Mouse (Mus musculus): ENCODE results near the gene Adamtsl3. TPM values are rescaled to one million over a fixed set of nuclear protein-coding genes. Genes with fewer than 3 reads are reported as not detected.

The Adamtsl3 gene
- polyA plus RNA-seq, 1 experiment from 2014 or later = 0.22 TPM

DNA sequence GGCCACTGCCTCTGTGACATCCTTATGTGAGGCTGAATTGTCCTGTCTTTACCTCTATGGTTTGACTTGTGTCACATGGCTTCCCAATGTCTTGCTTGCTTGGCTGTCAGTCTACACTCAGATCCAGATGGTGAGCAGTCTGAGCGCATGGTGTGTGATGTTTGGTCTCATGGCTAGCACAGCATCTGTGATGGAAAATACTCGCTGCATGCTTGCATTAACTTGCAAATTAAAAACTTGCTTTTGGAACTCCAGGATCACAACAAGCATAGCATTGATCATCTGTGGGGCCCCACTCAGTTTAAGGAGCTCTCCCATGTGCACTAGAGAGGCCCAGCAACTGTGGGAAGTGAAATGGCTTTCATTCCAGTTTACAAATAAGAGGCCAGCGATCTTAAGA is 29.1 kb downstream of the Adamtsl3 start:
- no peak overlapping the region for H3K4me2 ChIP-seq (replicated peaks)
- ATAC-seq = no peak
- H3K9me3 ChIP-seq = no peaks in the 10 kb centered on the region
- no peaks in the 10 kb centered on the region for H3K27me3 ChIP-seq
- no peak overlapping the region for H3K4me3 ChIP-seq (replicated peaks)
- H3K36me3 ChIP-seq = no peaks in the 10 kb centered on the region
- no peaks in the 10 kb centered on the region for H3K4me1 ChIP-seq (replicated peaks)
- H3K9ac ChIP-seq (replicated peaks) = no peak overlapping the region
- no peak overlapping the region for H3K27ac ChIP-seq
- WGBS = 88% methylated on average over 3 of the region's 3 CpGs

GRCm38 (mm10) chr7:82366056-82366455 is 30.6 kb downstream of the Adamtsl3 start:
- Histone ChIP-seq H3K9me3 (no peaks in the 10 kb centered on the region), H3K27ac (no peak overlapping the region), H3K27me3 (no peaks in the 10 kb centered on the region), H3K4me2 (replicated peaks) (no peak overlapping the region), H3K4me1 (replicated peaks) (no peaks in the 10 kb centered on the region), H3K9ac (replicated peaks) (no peak overlapping the region), H3K4me3 (replicated peaks) (no peak overlapping the region), H3K36me3 (no peaks in the 10 kb centered on the region)
- no peak for ATAC-seq
- 87% methylated on average over 4 of the region's 4 CpGs for WGBS

DNA sequence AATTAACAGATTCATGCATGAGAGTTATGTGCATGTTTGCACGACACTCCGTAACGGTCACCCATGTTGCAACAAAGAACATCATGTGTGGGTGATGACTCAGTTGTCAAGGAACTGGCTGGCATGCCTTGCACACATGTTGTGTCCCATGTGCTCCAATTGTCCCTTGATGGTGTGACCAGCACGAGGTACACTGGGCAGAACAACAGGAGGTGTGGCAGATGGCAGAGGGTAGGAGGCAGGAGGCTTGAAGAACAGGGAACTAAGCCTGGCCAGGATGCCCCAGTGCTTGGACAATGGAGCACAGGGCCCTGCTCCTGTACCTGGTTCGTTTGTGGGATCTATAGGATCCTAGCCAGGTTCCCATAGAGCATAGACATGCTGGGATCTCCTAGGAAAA is 31.0 kb downstream of the Adamtsl3 start:
- H3K36me3 ChIP-seq = no peaks in the 10 kb centered on the region
- H3K4me2 ChIP-seq (replicated peaks) = no peak overlapping the region
- H3K9me3 ChIP-seq = no peaks in the 10 kb centered on the region
- H3K9ac ChIP-seq (replicated peaks) = no peak overlapping the region
- 82% methylated on average over 5 of the region's 5 CpGs for WGBS
- ATAC-seq = no peak
- H3K27ac ChIP-seq = no peak overlapping the region
- H3K4me3 ChIP-seq (replicated peaks) = no peak overlapping the region
- no peaks in the 10 kb centered on the region for H3K27me3 ChIP-seq
- H3K4me1 ChIP-seq (replicated peaks) = no peaks in the 10 kb centered on the region

DNA sequence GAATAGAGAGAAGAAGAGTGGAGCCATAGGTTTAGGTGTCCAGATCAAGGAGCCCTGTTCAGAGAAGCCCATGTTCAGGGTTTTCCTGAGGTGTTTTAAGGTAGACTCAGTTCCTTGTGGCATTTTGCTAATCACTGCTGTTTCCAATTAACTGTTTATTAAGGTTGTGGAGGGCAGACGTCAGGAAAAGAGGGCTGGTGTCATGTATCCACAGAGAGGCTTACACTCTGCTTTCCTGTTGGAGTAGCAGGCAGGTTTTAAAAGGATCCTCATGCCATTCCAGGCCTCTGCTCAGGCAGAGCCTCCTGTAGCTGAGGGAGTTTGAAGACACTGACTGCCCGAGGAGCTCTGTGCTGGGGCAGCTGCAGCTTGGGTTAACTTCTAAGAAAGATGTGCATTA is 32.6 kb downstream of the Adamtsl3 start:
- Histone ChIP-seq H3K27ac (no peak overlapping the region), H3K4me1 (replicated peaks) (no peaks in the 10 kb centered on the region), H3K4me2 (replicated peaks) (no peak overlapping the region), H3K9me3 (no peaks in the 10 kb centered on the region), H3K9ac (replicated peaks) (no peak overlapping the region), H3K27me3 (no peaks in the 10 kb centered on the region), H3K4me3 (replicated peaks) (no peak overlapping the region), H3K36me3 (no peaks in the 10 kb centered on the region)
- 66% methylated on average over 2 of the region's 2 CpGs for WGBS
- ATAC-seq = no peak

DNA sequence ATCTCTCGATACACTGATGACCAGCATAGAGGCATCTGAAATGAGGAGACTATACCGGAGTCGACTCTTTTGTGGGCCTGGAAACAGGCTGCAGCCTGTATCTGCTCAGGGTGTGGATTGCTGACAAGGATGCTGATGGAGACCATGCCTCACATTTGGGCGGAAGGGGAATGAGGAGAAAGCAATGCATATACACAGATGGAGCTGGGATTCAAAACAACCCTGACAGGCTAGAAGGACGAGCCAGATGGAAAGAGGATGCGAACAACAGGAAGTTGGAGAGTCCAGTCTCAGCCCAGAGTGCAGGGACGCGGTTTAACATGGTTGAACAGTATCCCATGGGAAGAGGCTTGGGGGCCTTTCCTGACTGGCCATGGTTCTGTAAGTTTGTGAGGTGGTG is 34.6 kb downstream of the Adamtsl3 start:
- Histone ChIP-seq H3K4me1 (replicated peaks) (no peaks in the 10 kb centered on the region), H3K4me3 (replicated peaks) (no peak overlapping the region), H3K9ac (replicated peaks) (no peak overlapping the region), H3K27me3 (no peaks in the 10 kb centered on the region), H3K27ac (no peak overlapping the region), H3K4me2 (replicated peaks) (no peak overlapping the region), H3K9me3 (no peaks in the 10 kb centered on the region), H3K36me3 (no peaks in the 10 kb centered on the region)
- 92% methylated on average over 8 of the region's 8 CpGs for WGBS
- ATAC-seq = no peak

- Histone ChIP-seq H3K4me2 (replicated peaks) (no peak overlapping the region), H3K4me1 (replicated peaks) (no peaks in the 10 kb centered on the region), H3K9me3 (no peaks in the 10 kb centered on the region), H3K27ac (no peak overlapping the region), H3K36me3 (no peaks in the 10 kb centered on the region), H3K4me3 (replicated peaks) (no peak overlapping the region), H3K9ac (replicated peaks) (no peak overlapping the region), H3K27me3 (no peaks in the 10 kb centered on the region)
- 84% methylated on average over 3 of the region's 3 CpGs for WGBS
- ATAC-seq = no peak
Observed at GRCm38 (mm10) chr7:82371411-82371810, 35.9 kb downstream of the Adamtsl3 start.

GRCm38 (mm10) chr7:82378311-82378710 is 42.8 kb downstream of the Adamtsl3 start:
- 84% methylated on average over 1 of the region's 1 CpGs for WGBS
- Histone ChIP-seq H3K4me2 (replicated peaks) (no peak overlapping the region), H3K9me3 (no peaks in the 10 kb centered on the region), H3K27ac (no peak overlapping the region), H3K36me3 (no peaks in the 10 kb centered on the region), H3K9ac (replicated peaks) (no peak overlapping the region), H3K4me3 (replicated peaks) (no peak overlapping the region), H3K27me3 (no peaks in the 10 kb centered on the region), H3K4me1 (replicated peaks) (no peaks in the 10 kb centered on the region)
- ATAC-seq = no peak

GRCm38 (mm10) chr7:82379765-82380164 is 44.3 kb downstream of the Adamtsl3 start:
- no peak for ATAC-seq
- 86% methylated on average over 7 of the region's 7 CpGs for WGBS

DNA sequence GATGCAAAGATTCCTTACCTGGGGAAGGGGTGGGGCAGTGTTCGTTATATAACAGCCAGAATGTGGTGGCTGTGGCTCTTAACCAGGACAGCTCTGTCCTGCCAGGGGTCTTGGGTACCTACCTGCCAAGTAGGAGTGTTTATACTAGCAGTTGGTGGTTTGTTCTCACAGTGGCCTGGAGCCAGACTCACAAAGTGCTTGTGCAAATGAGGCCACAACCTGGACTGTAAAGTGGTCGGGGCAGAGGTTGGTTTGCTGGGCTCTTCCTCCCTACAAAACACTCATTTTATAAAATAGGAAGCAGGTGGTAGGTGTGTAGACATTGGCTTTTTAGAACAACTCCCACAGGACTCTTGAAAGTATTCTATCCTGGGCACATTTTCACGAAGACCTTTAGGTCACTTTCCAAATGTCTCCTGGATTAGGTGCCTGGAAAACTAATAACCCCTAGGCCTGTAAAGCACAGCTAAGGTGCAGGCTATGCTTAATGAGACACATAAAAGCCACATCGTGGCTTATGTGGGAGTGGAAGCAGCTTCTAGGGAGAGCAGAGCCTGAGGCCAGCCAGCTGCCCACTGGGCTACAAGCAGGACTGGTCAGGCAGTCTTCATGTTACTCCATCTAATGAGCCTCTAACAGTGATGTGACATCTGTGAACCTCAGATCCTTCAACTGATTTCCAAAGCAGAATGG is 47.5 kb downstream of the Adamtsl3 start:
- ATAC-seq = no peak
- no peaks in the 10 kb centered on the region for H3K4me1 ChIP-seq (replicated peaks)
- WGBS = 81% methylated on average over 4 of the region's 4 CpGs
- no peaks in the 10 kb centered on the region for H3K27me3 ChIP-seq
- no peak overlapping the region for H3K9ac ChIP-seq (replicated peaks)
- H3K4me3 ChIP-seq (replicated peaks) = no peak overlapping the region
- no peak overlapping the region for H3K27ac ChIP-seq
- H3K4me2 ChIP-seq (replicated peaks) = no peak overlapping the region
- H3K9me3 ChIP-seq = no peaks in the 10 kb centered on the region
- no peaks in the 10 kb centered on the region for H3K36me3 ChIP-seq

More at GRCm38 (mm10) chr7:82379765-82380164, 44.3 kb downstream of the Adamtsl3 start:
- Histone ChIP-seq H3K36me3 (no peaks in the 10 kb centered on the region), H3K4me3 (replicated peaks) (no peak overlapping the region), H3K4me2 (replicated peaks) (no peak overlapping the region), H3K9me3 (no peaks in the 10 kb centered on the region), H3K27me3 (no peaks in the 10 kb centered on the region), H3K4me1 (replicated peaks) (no peaks in the 10 kb centered on the region), H3K9ac (replicated peaks) (no peak overlapping the region), H3K27ac (no peak overlapping the region)

DNA sequence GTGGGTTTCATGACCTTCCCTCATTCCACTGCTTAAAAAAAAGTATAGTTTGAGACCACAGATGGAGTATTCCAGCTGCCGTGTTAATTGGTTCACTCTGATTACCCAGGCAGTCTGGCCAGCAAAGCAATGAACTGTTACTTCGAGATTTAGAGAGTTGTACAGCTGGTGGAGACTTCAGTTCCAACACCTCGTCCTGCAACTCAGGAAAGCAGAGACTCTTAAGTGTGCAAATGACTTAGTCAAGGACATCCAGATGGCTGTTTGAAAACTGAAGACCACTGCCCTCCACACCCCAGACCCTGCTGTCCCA is 48.0 kb downstream of the Adamtsl3 start:
- no peaks in the 10 kb centered on the region for H3K36me3 ChIP-seq
- H3K4me2 ChIP-seq (replicated peaks) = no peak overlapping the region

GRCm38 (mm10) chr7:82387121-82387520 is 51.6 kb downstream of the Adamtsl3 start:
- no peak for ATAC-seq
- no peaks in the 10 kb centered on the region for H3K4me1 ChIP-seq (replicated peaks)
- no peak overlapping the region for H3K27ac ChIP-seq
- WGBS = 87% methylated on average over 3 of the region's 3 CpGs
- H3K4me2 ChIP-seq (replicated peaks) = no peak overlapping the region
- no peaks in the 10 kb centered on the region for H3K9me3 ChIP-seq
- no peak overlapping the region for H3K9ac ChIP-seq (replicated peaks)
- H3K27me3 ChIP-seq = no peaks in the 10 kb centered on the region
- no peak overlapping the region for H3K4me3 ChIP-seq (replicated peaks)
- no peaks in the 10 kb centered on the region for H3K36me3 ChIP-seq

More for the DNA sequence above, 48.0 kb downstream of the Adamtsl3 start:
- no peak for ATAC-seq
- Histone ChIP-seq H3K4me1 (replicated peaks) (no peaks in the 10 kb centered on the region), H3K9me3 (no peaks in the 10 kb centered on the region), H3K27ac (no peak overlapping the region), H3K4me3 (replicated peaks) (no peak overlapping the region), H3K27me3 (no peaks in the 10 kb centered on the region), H3K9ac (replicated peaks) (no peak overlapping the region)
- WGBS = 79% methylated on average over 3 of the region's 3 CpGs

DNA sequence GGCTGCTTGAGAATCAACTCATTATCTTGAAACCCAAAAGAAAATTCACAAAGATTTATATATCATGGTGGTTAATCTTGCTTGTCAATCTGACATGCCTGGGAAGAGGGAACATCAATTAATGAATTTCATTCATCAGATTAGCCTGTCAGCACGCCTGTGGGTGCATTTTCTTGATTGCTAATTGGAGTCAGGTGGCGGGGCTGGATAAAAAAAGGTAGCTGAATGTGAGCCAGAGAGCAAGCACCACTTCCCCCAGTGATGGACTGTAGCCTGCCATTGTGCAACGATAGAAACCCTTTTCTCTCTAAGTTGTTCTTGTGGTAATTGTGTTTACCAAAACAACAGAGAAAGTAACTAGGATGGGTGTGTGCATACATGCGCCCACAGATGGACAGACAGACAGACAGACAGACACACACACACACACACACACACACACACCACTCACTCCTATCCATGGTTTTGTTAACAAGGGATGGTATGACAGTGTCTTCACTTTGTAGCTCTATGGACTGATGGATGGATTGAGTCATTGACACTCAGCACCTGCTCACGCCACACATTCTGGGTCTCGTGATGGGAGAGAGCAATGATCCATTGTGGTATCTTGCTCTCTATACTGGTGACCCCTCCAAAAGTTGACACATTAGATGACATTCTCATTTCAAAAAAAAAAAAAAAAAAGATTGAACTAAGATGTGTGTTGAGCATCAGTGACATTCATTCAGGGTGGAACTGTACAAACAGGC is 59.1 kb downstream of the Adamtsl3 start:
- H3K4me1 ChIP-seq (replicated peaks) = peaks cover 20% of the 10 kb centered on the region
- ATAC-seq = peak; percentile 52; the same call in 1 of the 2 replicates
- H3K4me3 ChIP-seq (replicated peaks) = no peak overlapping the region
- 72% methylated on average over 6 of the region's 6 CpGs for WGBS
- H3K36me3 ChIP-seq = no peaks in the 10 kb centered on the region
- no peak overlapping the region for H3K4me2 ChIP-seq (replicated peaks)
- no peaks in the 10 kb centered on the region for H3K9me3 ChIP-seq
- peak overlapping the region; percentile 39; the same call in 1 of the 2 replicates for H3K27ac ChIP-seq
- no peaks in the 10 kb centered on the region for H3K27me3 ChIP-seq
- H3K9ac ChIP-seq (replicated peaks) = no peak overlapping the region

Data from midbrain, embryonic 13.5 days (tissue).